Mouse (Mus musculus) ES-E14 (cell line): Measurements from ENCODE around the gene Ints3. TPM values are rescaled to one million over a fixed set of nuclear protein-coding genes. Genes with fewer than 3 reads are reported as not detected.

Experiments
- DNase-seq: peaks from one replicate; pipeline ENCODE4 v3.0.0-alpha.2; 2013; ENCODE audit warnings: low read depth, low spot score
- H3K27ac ChIP-seq: 2 replicates; pipeline ENCODE4 v1.5.1; 2012; ENCODE audit warnings: low read depth, mild to moderate bottlenecking, low read length, moderate library complexity, mixed read lengths; ENCODE audit not compliant: poor library complexity, insufficient read depth, severe bottlenecking
- H3K36me3 ChIP-seq: 2 replicates; pipeline ENCODE4 v1.6.1; 2012; ENCODE audit warnings: mild to moderate bottlenecking, low read length, moderate library complexity, mixed read lengths; ENCODE audit not compliant: control insufficient read depth, poor library complexity, insufficient read depth, severe bottlenecking
- H3K4me1 ChIP-seq, 2 experiments: fragments of 150-350 bp in 1 of 2; sonication (generic) in 1 of 2; 2 replicates each; pipeline ENCODE4 v1.6.1; 2012; ENCODE audit warnings: low read length in 2 of 2, mild to moderate bottlenecking in 1 of 2, mixed read lengths in 1 of 2; ENCODE audit not compliant: control insufficient read depth in 2 of 2, insufficient read depth in 2 of 2, poor library complexity in 1 of 2
- H3K4me3 ChIP-seq, 2 experiments: fragments of 150-350 bp in 1 of 2; sonication (generic) in 1 of 2; 2 replicates each; pipeline ENCODE4 v1.5.1; 2012; ENCODE audit warnings: low read length in 2 of 2, low read depth in 1 of 2, mild to moderate bottlenecking in 1 of 2, mixed read lengths in 1 of 2; ENCODE audit not compliant: insufficient read depth in 1 of 2, poor library complexity in 1 of 2, severe bottlenecking in 1 of 2
- H3K9ac ChIP-seq: 2 replicates; pipeline ENCODE4 v1.6.1; 2012; ENCODE audit warnings: low read depth, mild to moderate bottlenecking, low read length, mixed read lengths; ENCODE audit not compliant: poor library complexity, insufficient read depth, severe bottlenecking
- H3K9me3 ChIP-seq: fragments of 150-350 bp; sonication (generic); 2 replicates; pipeline ENCODE4 v1.6.1; 2012; ENCODE audit warnings: low read depth, mild to moderate bottlenecking, low read length; ENCODE audit not compliant: control insufficient read depth, insufficient read depth
- CHD2 ChIP-seq: IDR thresholded peaks from 2 replicates; pipeline ENCODE4 v1.6.1; 2014; ENCODE audit warnings: mild to moderate bottlenecking, low read depth, low read length, inconsistent platforms
- HCFC1 ChIP-seq: IDR thresholded peaks from 2 replicates; pipeline ENCODE4 v1.6.1; 2012; ENCODE audit warnings: low read length, inconsistent platforms, borderline replicate concordance; ENCODE audit not compliant: insufficient read depth
- MAFK ChIP-seq: IDR thresholded peaks from 2 replicates; pipeline ENCODE4 v1.6.1; 2014; ENCODE audit warnings: mild to moderate bottlenecking, low read depth, low read length, inconsistent platforms; ENCODE audit not compliant: insufficient read depth
- ZC3H11A ChIP-seq: IDR thresholded peaks from 2 replicates; pipeline ENCODE4 v1.6.1; 2012; ENCODE audit warnings: low read depth, mild to moderate bottlenecking, inconsistent platforms, low read length, borderline replicate concordance
- ZNF384 ChIP-seq: IDR thresholded peaks from 2 replicates; pipeline ENCODE4 v1.6.1; 2012; ENCODE audit warnings: low read depth, low read length, inconsistent platforms
- in situ Hi-C, 2 experiments: fragments of 600-800 bp; cut with MboI; formaldehyde crosslinking; loops; one replicate each; pipeline ENCODE4 v1.15.1; 2025; ENCODE audit warnings: low sequenced_read_pairs in 2 of 2, inconsistent platforms in 1 of 2; ENCODE audit not compliant: unreplicated experiment in 2 of 2
- total RNA-seq: library from RNA; depleted of rRNA; stranded (reverse); fragments of 300-350 nt; gene quantifications from 2 replicates; pipeline ENCODE4 v1.2.3, GENCODE M21; 2012

Ints3 gene
- total RNA-seq, 1 experiment: 62.7 TPM

DNA sequence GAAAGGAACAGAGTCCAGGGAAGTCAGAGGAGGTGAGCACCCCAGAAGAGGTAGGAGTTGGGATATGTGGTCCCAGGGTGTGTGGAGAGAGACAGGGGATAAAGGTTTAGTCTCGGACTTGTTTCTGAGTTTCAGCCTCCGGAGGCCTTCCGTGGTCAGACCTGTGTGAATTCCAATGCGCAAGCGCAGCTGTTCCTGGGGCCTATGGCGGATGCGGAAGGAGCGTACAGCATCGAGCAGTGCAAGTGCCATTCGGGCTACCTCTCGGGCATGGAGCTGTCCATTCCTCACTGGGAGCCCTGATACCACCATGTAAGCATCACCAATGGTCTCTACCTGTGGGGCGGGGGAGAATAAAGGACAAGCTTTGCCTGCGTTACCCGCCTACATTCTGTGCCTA lies 21.5 kb upstream of the Ints3 start:
- no peaks in the 10 kb centered on the region for H3K9me3 ChIP-seq
- TF ChIP-seq CHD2 (no peak), ZNF384 (no peak), HCFC1 (no peak), MAFK (no peak), ZC3H11A (no peak)
- peaks cover 6% of the 10 kb centered on the region; the same call in 1 of the 2 replicates for H3K36me3 ChIP-seq
- in situ Hi-C loops: no loop called here
- no peak overlapping the region for H3K27ac ChIP-seq
- peak overlapping the region; percentile 60 for H3K9ac ChIP-seq
- DNase-seq: no peak
- peak overlapping the region; percentile 37 to 54 for H3K4me3 ChIP-seq
- peaks cover 0 to 25% of the 10 kb centered on the region in 2 experiments; a peak in 2 of 4 replicates for H3K4me1 ChIP-seq

DNA sequence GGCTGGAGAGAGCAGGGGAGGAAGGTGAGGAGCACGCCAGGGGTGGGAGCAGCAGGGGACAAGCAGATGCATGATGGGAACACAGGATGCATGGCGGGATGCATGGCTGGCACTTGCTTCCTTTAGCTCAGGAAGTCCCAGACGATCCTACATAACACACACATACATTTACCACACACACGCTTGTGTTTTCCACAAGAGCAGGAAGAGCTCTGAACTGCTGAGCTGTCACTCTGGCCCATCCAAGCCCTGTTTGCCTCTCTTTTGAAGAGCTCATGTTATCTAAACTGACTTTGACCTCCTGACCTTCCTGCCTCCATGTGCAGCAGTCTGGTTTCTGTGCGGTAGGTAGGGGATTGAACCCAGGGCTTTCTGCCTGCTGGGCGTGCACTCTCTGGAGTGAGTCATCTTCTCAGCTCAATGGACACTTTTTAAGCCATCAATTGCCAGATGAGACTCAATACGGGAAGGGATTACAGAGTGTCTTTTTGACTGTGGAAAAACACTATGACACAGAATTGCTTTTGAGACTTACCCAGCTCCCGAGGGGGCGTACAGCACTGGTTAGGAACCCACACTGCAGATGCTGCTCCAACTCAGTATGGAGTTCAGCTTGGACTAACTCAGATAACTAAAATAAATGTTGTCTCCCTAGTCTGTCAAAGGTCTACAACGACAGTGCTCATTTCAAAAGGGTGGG lies 18.1 kb upstream of the Ints3 start:
- H3K4me3 ChIP-seq: peak overlapping the region; percentile 62 to 70
- DNase-seq: no peak
- H3K36me3 ChIP-seq: peaks cover 6% of the 10 kb centered on the region; the same call in 1 of the 2 replicates
- peaks cover 0 to 36% of the 10 kb centered on the region in 2 experiments; a peak in 2 of 4 replicates for H3K4me1 ChIP-seq
- TF ChIP-seq ZNF384 (no peak), MAFK (peak; percentile 46; the same call in 1 of the 2 replicates)
- no peaks in the 10 kb centered on the region for H3K9me3 ChIP-seq
- H3K9ac ChIP-seq: peak overlapping the region; percentile 73
- in situ Hi-C loops: no loop called here
- H3K27ac ChIP-seq: peak overlapping the region; percentile 85

DNA sequence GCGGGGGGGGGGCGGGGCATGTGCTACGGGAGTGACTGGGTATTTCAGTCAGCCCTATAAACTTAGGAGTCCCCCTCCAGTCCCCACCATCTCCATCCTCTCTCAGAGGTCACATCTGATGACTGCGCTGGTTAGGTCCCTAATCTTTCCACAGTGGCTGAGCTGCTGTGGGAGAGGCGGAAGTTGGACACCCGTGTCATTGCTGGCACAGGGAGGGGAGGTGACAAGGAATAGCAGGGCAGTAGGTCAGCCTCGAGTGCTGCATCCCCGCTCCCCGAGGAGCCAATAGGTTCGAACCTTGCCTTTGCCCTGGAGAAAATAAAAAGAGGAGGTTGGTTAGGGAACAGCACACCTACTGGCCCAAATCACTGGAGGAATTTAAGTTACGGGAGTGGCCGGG lies 17.5 kb upstream of the Ints3 start:
- Histone ChIP-seq H3K4me3 (peak overlapping the region; percentile 62 to 70), H3K9ac (peak overlapping the region; percentile 73), H3K4me1 (peaks cover 0 to 34% of the 10 kb centered on the region in 2 experiments; a peak in 2 of 4 replicates), H3K9me3 (no peaks in the 10 kb centered on the region), H3K27ac (peak overlapping the region; percentile 85), H3K36me3 (0 out of 2 replicates have a peak, but pooled peaks cover 3% of the 10 kb centered on the region)
- in situ Hi-C loops: no loop called here
- no peak for DNase-seq
- no peak for TF ChIP-seq HCFC1
- TF ChIP-seq ZC3H11A: no peak
- no peak for TF ChIP-seq CHD2
- no peak for TF ChIP-seq MAFK
- no peak for TF ChIP-seq ZNF384

DNA sequence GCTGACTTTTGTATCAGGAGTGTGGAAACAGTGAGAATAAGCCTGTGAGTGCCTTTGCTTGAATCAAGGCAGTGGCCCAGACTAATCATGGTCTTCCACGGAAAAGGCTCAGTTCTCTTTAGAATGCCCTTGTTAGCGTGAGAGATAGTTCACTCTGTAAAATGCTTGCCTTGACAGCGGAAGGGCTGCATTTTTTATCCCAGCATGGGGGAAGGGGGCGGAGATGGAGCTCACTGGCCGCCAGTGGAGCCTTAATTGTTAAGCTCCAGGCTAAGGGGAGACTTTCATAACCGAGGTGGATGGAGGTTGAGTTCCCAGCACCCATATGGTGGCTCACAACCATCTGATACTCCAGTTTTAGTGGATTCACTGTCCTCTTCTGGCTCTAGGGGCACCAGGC lies 15.2 kb upstream of the Ints3 start:
- DNase-seq: no peak
- H3K4me3 ChIP-seq: no peak overlapping the region
- H3K27ac ChIP-seq: peak overlapping the region; percentile 80; the same call in 1 of the 2 replicates
- H3K36me3 ChIP-seq: no peaks in the 10 kb centered on the region
- 0 out of 2 replicates have a peak overlapping the region, but pooled peaks have one; percentile 26 for H3K9ac ChIP-seq
- peaks cover 6 to 37% of the 10 kb centered on the region in 2 experiments for H3K4me1 ChIP-seq
- in situ Hi-C loops: no loop called here
- TF ChIP-seq CHD2: no peak
- no peak for TF ChIP-seq ZC3H11A
- no peak for TF ChIP-seq HCFC1
- no peak for TF ChIP-seq ZNF384
- TF ChIP-seq MAFK: no peak
- H3K9me3 ChIP-seq: no peaks in the 10 kb centered on the region

DNA sequence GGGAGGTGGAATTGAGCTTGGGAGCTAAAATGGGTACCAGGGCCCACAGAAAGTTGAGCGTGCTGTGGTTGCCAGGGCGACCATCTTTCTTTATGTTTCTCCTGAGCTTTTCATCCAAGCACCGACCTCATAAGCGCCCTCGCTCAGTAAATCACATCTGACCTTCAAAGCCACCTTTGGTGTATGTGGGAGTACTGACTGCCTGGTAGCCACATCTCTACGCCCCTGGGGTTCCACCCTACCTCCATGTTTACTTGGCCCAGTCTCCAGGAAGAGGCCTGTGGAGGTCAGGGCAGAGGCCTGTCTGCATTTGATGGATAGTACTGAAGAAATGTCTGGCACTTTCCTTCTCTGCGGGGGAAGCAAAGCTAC lies 13.7 kb upstream of the Ints3 start:
- Histone ChIP-seq H3K27ac (peak overlapping the region; percentile 97), H3K36me3 (no peaks in the 10 kb centered on the region), H3K4me3 (peak overlapping the region; percentile 37 to 43), H3K9ac (peak overlapping the region; percentile 58), H3K4me1 (peaks cover 6 to 38% of the 10 kb centered on the region in 2 experiments), H3K9me3 (no peaks in the 10 kb centered on the region)
- in situ Hi-C loops: no loop called here
- no peak for DNase-seq
- no peak for TF ChIP-seq ZNF384
- TF ChIP-seq MAFK: no peak
- TF ChIP-seq ZC3H11A: no peak
- TF ChIP-seq CHD2: no peak
- no peak for TF ChIP-seq HCFC1
